Mouse (Mus musculus): Measurements from ENCODE around the gene Gm44511.

DNA sequence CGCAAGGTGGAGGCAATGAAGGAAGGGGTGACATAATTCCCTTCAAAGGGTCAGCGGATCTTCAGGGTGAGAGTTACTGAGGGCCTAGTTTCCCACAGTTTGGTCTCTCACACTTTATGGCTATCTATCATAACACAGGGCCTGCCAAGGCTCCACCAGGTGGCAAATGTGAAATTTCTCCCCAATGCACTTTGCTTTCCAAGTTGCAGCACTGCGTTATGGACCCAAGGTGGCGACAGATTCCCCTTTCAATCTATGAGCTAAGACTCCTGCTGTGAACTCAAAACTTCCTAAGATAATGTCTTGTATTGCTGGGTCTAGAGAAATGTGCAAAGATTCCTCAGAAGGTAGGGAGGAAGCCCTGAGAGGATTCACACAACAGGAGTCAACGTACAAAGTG is 17.6 kb downstream of the Gm44511 start:
- TF ChIP-seq CTCF (IDR thresholded peaks at IDR 0.05; ENCODE audit: control insufficient read depth, insufficient read depth, insufficient replicate concordance, low read depth, low read length) (no peak), POLR2A (IDR thresholded peaks at IDR 0.05; ENCODE audit: control insufficient read depth, low read depth, low read length) (no peak)

Measured in testis, adult 2 months (tissue).